Mouse (Mus musculus) naive thymus-derived CD4-positive, alpha-beta T cell, adult 2 months (primary cell): ENCODE results near the gene Dscam.

ENCODE experiments used
- DNase-seq: peaks from one replicate; pipeline ENCODE4 v3.0.0-alpha.2; 2011; ENCODE audit warnings: low read depth

Gene Dscam

DNA sequence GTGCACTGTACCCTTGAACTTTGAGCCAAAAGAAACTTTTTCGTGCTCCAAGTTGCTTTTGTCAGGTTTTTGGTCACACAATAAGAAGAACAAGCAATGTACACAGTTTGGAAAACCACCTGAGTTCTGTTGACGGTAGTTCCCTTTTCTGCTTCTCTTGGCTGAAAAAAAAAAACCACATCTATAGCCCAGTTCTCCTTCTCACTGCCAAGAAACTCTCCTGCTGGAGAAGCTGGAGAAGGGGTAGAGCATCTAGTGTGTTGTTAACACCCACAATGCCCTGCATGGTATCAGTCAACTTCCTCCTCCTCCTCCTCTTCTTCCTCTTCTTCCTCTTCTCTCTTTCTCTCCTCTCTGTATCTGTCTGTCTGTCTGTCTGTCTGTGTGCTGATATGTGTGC, 65.3 kb downstream of the Dscam start:
- DNase-seq, result peak; percentile 1

DNA sequence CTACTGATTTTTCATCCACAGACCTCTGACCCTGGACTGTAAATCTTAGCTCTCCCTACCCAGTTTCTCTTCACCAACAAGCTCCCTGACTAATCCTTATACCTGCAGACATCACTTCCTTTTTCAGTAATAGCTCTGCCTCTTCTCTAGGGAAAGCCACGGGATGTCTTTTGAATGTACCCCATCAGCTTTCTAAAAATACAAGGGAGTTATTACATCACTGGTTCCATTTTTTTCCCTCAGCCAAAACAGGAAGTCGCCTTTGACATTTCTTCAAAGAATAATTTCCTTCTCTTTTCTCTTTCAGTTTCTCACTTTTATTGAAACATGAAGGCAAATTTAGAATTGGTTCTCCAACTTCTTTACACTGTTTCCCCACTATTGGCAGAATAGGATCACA, 67.5 kb downstream of the Dscam start:
- no peak for DNase-seq

DNA sequence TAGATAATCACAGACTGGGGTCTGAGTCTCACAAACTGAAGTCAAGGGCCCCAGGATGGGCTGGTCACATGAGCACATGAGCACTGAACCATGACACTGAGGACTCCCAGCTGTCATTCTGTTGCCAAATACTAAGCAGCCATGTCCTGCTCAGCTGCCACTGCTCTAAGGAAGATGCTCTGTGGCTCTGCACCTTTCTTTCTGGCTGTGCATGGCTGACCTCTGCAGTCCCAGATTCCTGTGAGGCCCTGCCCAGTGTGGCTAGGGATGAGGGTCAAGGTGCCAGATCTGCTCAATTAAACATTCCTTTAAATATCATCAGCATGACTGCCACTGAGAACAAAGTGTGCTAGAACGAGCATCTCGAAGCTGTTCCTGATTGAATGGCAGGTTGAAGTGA, 70.5 kb downstream of the Dscam start:
- no peak for DNase-seq

DNA sequence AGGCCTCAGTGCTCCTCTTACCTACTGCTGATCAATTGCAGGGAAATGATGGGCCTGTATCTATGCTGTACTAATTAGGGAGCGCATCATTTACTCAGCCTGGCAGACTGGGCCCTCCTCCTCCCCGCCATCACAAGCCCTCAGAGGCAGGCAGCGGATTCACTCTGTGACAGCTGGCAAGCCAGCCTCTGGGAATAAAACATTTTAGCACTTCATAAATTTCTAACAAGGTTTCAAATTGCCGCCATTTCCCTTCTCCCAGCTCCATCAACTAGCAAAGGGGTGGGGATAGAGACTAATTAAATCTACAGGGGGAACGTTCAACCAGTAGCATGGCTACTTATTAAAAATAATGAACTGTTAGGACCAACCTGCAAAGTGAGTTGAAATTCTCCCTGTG, 72.0 kb downstream of the Dscam start:
- no peak for DNase-seq

DNA sequence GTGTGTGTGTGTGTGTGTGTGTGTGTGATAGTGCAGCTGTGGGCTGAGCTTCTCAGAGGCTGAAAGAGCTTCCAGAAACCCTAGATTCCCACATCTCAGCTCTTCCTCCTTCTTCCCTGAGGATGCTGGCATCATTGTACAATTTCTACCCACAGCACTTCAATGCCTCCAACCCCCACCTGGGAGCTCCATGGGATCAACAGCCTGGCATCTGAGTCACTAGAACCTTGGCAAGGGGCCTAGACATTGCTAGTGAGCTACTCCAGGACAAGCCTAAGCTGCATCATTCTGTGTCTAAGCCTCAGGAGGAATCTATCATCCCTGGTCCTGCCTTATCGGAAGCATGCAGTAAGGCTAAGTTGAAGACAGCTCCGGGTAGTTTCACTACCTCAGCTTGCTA, 73.8 kb downstream of the Dscam start:
- DNase-seq, result no peak

DNA sequence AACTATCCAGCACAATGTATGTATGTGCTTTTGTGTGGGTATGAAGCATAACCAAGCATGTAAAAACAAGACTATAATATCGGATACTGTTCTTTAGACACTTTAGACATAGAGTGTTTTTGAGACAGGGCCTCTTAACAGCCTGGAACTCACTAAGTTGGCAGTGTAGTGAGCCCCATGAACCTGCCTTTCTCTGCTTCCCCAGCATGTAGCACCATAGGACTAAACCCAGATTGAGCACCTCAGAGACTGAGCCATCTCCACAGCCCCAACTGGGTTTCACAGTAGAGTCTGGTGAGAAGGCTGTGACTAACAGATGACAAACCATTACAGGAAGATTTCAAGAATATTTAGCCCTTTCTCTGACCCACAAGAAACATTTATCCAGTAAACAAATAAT, 75.1 kb downstream of the Dscam start:
- DNase-seq, result no peak

DNA sequence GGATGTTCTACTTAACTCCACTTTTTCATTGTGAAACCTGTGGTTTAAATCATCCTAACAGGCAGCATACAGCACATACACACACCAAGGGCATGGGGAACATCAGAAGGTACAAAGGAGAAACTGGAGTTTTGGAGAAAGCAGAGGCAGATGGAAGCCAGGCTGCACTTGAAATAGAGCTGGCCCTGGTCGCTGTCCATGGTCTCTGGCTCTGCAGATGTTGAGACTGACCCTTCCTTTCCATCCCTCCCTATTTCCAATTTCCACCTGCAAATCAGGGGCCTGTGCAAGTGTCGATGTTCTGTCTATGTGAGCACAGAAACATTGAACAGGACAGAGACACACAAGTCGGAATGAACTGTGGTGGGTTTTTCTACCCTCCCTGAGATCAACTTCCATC, 81.2 kb downstream of the Dscam start:
- DNase-seq, result no peak

DNA sequence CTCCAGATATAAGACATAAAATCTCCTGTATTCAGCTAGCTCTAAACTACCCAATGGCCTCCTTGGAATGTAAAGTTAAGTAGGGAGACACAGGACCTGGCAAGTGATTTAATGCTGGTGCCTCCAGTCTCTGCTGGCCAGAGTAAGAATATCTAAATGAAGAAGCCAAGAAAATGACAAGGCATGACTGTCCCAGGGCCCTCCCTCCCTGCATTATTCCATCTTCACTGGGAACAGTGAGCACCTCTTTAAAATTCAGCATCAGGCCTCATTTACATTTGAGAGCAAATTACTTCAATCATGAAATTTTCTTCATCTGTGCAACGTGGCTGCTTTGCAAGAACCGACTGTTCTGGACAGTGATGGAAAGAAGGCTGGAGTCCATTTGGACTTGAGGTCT, 86.9 kb downstream of the Dscam start:
- DNase-seq, result no peak

DNA sequence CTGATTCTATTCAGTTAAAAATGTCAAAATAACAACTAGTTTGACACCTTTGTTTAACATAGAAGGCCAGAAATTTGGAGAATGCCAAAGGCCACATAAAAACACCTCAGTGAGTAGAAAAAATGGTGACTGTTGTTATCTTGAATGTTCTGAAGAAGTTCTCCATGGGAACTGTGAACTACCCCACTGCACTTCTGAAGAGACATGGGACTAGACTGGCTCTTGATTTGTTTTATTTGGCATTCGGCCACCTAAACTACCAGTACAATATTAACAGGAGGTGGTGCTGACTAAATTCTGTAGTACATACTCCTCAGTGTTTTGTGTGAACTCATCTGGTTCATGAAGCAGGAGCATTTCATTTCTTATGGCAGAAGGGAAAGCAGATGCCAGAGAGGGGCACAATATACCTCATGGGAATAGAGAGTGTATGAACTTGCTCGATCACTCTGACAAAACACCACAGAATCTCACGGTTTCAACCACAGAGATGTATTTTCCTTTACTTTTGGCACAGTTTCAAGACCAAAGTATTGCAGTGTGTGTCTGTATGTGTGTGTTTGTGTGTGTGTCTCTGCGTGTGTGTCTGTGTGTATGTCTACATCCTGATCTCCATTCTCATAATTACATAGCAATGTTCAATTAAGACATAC, 94.5 kb downstream of the Dscam start:
- DNase-seq, result no peak

DNA sequence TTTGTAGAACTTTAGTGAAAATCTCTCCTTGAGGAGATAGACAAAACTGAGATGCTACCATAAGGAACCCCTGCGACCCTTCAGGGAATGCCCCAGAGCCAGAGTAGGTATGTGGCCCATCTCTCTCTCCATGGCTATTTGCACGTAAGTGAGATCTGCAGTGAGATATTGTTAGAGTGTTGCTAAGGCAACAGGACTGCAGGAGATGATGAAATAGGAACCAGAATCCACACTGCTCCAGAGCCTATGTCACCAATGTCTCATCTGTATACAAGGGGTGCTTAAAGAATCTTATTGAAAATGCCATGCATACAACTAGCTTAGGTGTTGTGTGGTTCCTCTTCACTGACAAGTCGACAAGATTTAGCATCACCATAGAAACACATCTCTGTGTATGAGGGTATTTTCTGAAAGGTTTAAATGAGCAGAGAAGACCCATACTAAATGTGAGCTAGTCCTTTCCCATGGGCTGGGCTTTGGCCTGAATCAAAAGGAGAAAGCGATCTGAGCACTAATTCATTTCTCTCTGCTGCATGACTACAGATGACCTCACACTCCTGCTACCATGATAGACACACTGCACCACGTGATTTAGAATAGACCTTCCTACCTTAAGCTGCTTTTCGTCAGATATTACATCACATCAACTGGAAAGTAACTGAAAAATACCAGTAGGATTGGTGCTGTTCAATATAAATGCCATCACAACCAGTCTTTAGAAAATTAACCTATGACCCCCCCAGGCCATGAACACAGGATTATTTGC, 95.2 kb downstream of the Dscam start:
- no peak for DNase-seq

DNA sequence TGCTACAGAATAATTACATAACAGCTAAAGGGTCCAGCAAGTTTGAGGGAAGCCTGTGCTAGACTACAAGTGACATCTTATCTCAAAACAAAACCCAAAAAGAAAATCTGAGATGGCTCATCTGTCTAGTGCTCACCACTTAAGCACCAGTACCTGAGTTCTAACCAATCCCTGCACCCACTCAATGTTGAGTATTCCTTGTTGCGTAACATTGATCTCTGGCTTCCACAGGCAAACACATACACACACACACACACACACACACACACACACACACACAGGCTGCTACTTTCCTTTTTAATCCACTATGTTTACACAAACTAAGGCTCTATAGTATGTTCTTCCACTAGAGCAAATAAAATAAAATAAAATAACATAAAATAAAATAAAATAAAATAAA, 96.7 kb downstream of the Dscam start:
- DNase-seq, result no peak

DNA sequence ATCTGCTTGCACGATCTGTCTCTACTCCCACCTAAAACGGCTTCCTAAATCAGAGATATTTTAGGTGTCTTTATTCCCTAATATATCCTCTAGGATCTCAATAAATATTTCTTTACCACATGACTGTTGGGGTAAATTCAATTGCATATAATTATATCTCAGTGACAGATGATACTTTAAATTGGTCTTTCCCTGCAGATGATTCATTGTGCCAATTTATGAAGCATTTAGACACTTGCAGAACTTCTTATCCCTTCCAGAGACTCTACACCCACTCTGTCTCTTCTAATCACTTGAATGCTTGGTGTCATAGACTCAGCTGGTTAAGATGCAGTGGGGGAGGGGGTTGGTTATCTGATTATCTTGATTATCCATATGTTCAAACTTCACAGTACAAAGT, 97.9 kb downstream of the Dscam start:
- no peak for DNase-seq

DNA sequence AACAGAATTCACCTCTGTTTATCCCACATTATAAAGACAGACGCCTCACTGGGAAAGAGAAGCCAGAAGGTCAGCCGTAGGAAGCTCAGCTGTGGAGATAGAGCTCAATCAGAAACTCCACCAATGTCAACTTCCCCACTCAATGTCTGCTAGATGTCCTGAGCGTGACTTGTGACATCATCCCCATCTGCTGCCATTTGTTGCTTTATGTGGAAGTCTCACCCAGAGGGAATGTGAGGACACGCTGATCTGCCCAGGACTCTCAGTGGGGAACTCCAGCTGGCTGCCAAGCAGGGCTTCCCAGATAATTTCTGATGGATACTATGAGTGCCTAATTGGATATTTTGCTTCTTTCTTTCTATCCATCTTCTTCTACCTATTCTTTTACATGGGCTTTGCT, 103.7 kb downstream of the Dscam start:
- DNase-seq, result no peak

DNA sequence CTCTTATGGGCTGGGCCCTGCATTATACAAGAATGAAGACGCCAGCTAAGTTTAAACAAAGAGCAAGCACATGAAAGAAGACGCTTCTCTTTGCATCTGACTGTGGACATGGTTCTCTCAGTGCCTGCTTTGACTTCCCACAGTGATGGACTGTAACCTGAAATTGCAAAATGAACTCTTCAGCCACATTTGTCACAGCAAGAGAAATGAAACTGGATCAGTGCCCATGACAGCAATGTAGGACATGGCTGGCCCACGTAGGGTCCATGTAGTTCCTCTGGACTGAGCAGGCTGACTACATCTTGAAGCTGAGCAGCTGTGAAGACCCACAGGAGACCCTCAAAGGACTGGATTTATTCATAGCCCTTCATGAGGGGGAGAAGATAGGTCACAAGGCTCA, 108.3 kb downstream of the Dscam start:
- no peak for DNase-seq

DNA sequence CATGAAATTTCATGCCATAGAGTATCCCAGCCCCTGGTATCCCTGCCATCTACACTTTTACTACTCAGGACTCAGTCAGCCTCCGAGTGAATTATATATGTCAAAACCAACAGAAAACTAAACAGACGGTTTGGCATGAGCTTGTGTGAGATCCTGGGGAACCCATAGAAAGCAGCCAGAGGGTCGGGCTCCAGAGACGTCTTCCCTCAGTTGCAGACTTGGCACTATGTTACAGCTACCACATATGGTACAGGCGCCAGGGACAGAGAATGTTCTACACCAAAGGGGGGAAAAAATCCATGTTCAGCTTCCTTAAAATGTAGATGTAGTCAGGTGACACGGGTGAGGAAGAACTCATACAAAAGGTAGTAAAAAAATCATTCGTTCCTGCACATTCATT, 109.2 kb downstream of the Dscam start:
- DNase-seq, result no peak

DNA sequence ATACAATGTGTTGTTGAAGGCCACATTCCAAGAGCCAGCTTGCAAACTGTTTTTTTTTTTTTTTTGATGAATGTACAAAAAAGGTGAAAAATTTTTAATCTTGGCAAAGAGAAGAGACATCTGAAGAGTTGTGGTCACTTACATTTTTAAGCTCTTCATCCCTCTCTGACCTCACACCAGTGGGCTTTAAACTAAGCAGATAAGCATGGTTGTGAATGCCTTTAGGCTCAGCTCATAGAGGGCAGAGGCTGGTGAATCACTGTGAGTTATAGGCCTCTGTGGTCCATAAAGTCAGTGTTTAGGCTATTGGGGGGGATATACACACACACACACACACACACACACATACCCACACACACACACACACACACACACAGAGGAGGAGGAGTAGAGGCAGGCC, 109.8 kb downstream of the Dscam start:
- DNase-seq, result no peak

DNA sequence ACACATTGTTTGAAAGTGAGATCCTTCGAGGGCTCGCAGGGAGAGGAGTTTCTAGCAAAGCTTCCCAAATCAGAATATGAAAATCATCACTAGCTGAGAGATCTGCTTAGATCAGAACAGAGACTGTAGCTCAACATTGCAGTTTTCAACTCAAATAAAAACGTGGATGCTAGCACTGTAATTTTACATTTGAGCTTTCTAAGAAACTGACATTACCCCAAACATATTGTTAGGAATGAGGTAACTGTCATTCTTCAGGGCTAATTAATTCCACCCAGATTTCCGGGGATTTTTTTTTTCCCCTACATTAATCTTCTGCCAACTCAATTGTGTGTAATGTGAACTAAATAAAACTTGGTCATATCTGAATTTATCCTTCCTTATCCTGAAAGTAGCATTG, 110.3 kb downstream of the Dscam start:
- no peak for DNase-seq

DNA sequence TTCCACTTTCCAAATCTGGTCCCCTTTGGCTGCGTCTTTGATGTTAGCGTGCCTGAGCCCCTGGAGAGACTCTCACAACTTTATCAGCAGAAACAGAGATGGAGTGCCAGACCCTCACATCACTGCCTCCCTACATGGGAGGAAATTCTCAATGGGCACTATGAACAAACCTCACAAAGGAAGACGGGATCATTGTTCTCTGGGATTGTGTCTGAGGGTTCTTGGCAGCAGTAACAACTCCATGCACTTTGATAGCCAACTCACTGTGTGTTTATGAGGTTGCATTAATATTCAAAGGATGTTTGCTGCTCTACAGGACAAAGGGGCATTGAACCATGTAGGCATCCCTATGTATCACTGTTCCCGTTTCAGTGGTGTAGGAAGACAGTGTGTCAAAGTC, 135.3 kb downstream of the Dscam start:
- DNase-seq, result no peak

DNA sequence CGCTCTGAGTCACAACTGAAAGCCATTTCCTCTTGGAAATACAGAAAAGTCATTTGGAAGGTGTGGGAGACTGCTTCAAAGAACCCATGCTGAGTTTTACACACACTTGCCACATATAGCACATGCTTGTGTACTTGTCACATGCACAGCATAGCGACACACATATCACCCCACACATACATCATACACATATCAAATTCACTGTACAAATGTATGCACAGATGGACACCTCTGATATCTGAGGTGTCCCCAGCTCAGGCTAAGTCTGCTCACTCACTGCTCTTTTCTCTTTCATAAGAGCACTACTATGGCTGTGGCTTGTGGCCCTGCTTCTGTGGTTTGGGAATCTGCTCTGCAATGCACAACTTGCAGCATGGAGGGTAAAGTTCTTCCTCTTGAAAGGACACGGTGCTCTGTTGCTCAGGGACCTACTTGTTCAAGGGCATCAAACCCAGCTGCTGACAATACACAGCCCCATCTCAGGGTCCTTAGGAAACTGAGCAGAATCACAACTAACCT, 137.0 kb downstream of the Dscam start:
- DNase-seq, result no peak

DNA sequence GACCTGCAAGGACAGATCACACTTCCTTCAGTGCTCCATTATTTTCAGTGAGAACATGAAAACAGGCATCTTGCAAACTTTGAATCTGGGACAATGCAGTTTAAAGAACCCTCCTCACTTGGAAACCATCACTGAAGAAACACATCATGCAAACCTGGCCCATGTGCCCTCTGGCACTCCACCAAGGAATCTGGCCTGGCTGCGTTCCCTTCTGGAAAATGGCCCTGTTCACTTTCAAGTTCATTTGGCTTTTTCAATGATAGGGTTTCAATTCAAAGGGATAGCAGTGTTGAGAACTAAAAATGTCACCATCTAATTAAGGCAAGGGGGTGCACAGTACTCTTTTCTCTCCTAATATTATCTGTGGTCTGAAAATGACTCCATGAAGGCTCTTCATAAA, 142.9 kb downstream of the Dscam start:
- DNase-seq, result no peak

DNA sequence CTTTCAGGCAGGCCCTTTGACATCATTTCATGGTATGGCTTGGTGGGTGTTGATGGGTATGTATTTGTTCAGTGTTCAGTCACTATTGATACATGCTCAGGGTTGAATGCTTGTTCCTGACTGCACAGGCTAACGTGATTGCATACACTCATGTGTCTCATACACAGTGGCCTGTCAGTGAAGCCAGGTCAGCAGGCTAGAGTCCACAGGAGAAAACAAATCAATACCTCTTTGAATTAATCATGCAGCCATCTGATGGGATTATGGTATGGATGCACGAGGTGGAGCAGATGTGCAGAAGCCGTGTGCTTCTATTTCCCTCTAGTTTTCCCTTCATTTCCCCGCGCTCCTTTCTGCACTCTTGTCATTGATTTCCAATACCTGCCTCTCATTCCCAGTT, 143.7 kb downstream of the Dscam start:
- no peak for DNase-seq

DNA sequence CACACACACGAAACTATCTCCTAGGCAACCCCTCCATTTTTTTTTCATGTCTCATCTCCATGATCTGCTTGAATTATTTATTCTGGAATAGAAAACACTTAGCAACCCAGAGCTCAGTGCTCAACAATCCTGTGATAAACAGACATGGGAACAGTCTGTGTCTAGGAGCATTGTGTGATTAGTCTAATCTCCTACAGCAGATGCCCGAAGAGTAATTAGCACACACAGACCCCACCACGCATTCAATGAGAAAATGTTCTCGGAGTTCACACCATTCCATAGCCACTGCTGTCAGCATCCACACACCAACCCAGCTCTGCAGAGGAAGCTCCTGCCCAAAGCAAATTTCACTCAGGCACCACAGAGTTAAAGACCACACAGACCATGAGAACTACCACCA, 146.1 kb downstream of the Dscam start:
- no peak for DNase-seq

DNA sequence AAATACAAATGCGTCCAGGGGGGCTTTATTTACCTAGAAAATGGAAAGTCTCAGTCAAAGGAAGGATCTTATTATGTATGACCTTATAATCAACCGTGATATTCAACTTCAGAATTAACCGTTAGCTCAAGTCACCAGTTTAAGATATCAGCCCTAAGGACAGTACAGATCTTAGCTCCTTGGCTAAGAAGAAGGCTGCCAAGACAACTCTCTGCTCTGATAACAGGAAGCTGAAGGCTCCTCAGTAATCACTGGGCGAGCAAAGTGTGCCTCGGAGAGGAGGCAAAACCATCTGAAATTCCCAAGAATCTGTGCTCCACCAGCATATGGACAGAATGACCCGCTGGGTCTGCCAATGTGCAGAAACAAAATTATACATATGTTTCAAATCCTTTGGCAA, 149.1 kb downstream of the Dscam start:
- DNase-seq, result no peak

DNA sequence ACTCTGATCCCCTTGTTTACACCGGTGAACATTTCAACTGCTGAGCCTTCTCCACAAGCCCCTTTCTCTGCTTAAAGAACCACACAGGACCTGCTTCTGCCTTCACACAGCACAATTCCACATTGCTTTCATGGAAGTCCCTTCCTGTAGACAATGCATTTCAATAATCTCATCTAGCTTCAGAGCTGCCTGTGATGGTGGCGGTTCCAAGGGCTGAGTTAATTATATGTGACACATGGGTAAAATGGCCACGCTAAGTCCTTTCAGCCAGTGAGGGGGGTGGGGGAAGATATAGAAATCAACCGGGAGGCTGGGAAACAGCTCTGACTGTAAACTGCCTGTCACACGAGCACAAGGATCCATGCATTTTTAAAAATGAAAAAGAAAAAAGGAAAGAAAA, 152.2 kb downstream of the Dscam start:
- no peak for DNase-seq
